Mouse (Mus musculus): ENCODE results near the gene Vps29.

GRCm38 (mm10) chr5:122391786-122392180, 37.6 kb downstream of the Vps29 start, which contains the start of gene Arpc3:
- TF ChIP-seq CTCF (IDR thresholded peaks at IDR 0.05; ENCODE audit: low read depth), result peak; percentile 90
- TF ChIP-seq EP300 (IDR thresholded peaks at IDR 0.05; ENCODE audit: low read depth), result peak; percentile 50; the same call in 1 of the 2 replicates
